Mouse (Mus musculus) spleen, adult 2 months (tissue): ENCODE measurements around the gene Batf3.

Source experiments
- CTCF ChIP-seq: fragments of 200-500 bp; IDR thresholded peaks from 2 replicates; pipeline ENCODE4 v1.5.1; 2011; ENCODE audit warnings: mild to moderate bottlenecking, inconsistent platforms; ENCODE audit not compliant: insufficient read depth, insufficient read length, insufficient replicate concordance; ENCODE audit errors: extremely low read depth
- POLR2A ChIP-seq: fragments of 200-500 bp; IDR thresholded peaks from 2 replicates; pipeline ENCODE4 v1.6.1; 2011; ENCODE audit warnings: low read depth, low read length, inconsistent platforms

- no peak for TF ChIP-seq CTCF
- no peak for TF ChIP-seq POLR2A
Measured at GRCm38 (mm10) chr1:191096871-191097681, 571 bp upstream of the Batf3 start.
